Comparison of ENCODE assay signal across 8 mouse cellular contexts in the genomic region with DNA sequence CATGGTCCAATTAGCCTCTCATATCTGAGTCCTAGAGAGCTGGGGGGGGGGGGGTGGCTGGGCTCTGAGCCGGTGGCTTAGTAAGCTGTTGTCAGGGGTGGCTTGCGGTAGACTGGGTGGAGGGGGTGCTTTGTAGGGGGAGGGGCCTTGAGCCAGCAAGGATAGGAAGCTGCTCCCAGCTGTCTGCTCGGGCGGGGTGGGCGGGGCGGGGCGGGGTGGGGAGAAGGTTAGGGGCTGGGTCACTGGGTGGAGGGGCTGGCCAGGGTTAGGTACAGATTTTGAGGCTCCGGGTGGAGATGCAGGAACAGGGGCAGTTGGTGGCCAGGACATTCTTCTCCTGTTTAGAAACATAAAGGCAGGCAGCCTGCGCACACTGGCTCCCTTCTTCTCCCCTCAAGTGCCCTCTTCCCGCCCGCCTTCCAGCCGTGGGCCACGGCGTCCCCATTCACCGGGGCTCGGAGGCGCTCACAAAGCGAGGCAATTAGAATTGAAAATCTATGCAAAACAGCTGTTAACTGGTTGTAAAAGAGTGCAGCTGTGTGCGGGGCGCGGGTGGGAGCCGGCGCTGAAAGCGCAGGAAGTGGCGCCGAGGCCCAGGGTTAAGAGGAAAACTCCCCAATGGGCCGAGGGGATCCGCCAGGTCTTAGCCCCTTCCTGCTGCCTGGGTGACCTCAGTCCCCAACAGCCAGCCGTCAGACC. TPM values are rescaled to one million over a fixed set of nuclear protein-coding genes. Genes with fewer than 3 reads are reported as not detected.
DNase-seq lines count a peak whose midpoint lies in the region; ATAC-seq and TF ChIP-seq lines count a peak whose summit lies in the region.

No protein-coding gene starts in this region.

- H3K4me2 ChIP-seq in lung, postnatal 0 days (replicated peaks; ENCODE audit: low read depth, low read length), result peak overlapping the region; percentile 42
- peak overlapping the region; percentile 40 for H3K4me2 ChIP-seq in embryonic facial prominence, embryonic 11.5 days (ENCODE audit: low read depth, low read length)
- H3K4me2 ChIP-seq in limb, embryonic 11.5 days (ENCODE audit: low read depth, severe bottlenecking), result peak overlapping the region; percentile 41
- peak overlapping the region; percentile 34; the same call in 1 of the 2 replicates for H3K4me2 ChIP-seq in neural tube, embryonic 14.5 days (ENCODE audit: low read depth, low read length)

- 0 out of 2 replicates have a peak, but pooled peaks have one; percentile 8 for ATAC-seq in lung, postnatal 0 days
- no peak for ATAC-seq in embryonic facial prominence, embryonic 11.5 days (replicated peaks; ENCODE audit: insufficient number of reproducible peaks, low FRiP score, low TSS enrichment, low read depth)
- no peak for ATAC-seq in limb, embryonic 11.5 days (ENCODE audit: insufficient number of reproducible peaks, low FRiP score, low TSS enrichment, low read depth)
- ATAC-seq in neural tube, embryonic 14.5 days (ENCODE audit: low read depth), result 0 out of 2 replicates have a peak, but pooled peaks have one; percentile 26
- ATAC-seq in activated CD4-positive, CD25-positive, alpha-beta regulatory T cell, adult 4 months, result no peak

- WGBS in lung, postnatal 0 days, result 7% methylated on average over 22 of the region's 29 CpGs
- WGBS in embryonic facial prominence, embryonic 11.5 days, result under 1% methylated on average over 29 of the region's 29 CpGs
- under 1% methylated on average over 29 of the region's 29 CpGs for WGBS in limb, embryonic 11.5 days
- WGBS in neural tube, embryonic 14.5 days, result 2% methylated on average over 29 of the region's 29 CpGs

- H3K4me1 ChIP-seq in lung, postnatal 0 days (ENCODE audit: insufficient read depth, low read depth, low read length), result peaks cover 29% of the 10 kb centered on the region
- H3K4me1 ChIP-seq in embryonic facial prominence, embryonic 11.5 days (ENCODE audit: control insufficient read depth, insufficient read depth, low read length), result peaks cover 50% of the 10 kb centered on the region
- peaks cover 76% of the 10 kb centered on the region for H3K4me1 ChIP-seq in limb, embryonic 11.5 days (ENCODE audit: control insufficient read depth, insufficient read depth, low read length)
- H3K4me1 ChIP-seq in neural tube, embryonic 14.5 days (ENCODE audit: control insufficient read depth, insufficient read depth, low read length), result peaks cover 77% of the 10 kb centered on the region

- peak overlapping the region; percentile 38; the same call in 1 of the 2 replicates for H3K27ac ChIP-seq in lung, postnatal 0 days (ENCODE audit: low read length)
- H3K27ac ChIP-seq in embryonic facial prominence, embryonic 11.5 days (replicated peaks; ENCODE audit: low read depth, low read length), result peak overlapping the region; percentile 61
- peak overlapping the region; percentile 63 for H3K27ac ChIP-seq in limb, embryonic 11.5 days (replicated peaks; ENCODE audit: low read depth, low read length)
- peak overlapping the region; percentile 66 for H3K27ac ChIP-seq in neural tube, embryonic 14.5 days (ENCODE audit: low read depth, low read length)

- H3K36me3 ChIP-seq in lung, postnatal 0 days (ENCODE audit: insufficient read depth, low read length), result no peaks in the 10 kb centered on the region
- H3K36me3 ChIP-seq in embryonic facial prominence, embryonic 11.5 days (replicated peaks; ENCODE audit: control insufficient read depth, insufficient read depth, low read depth, low read length), result no peaks in the 10 kb centered on the region
- no peaks in the 10 kb centered on the region for H3K36me3 ChIP-seq in limb, embryonic 11.5 days (ENCODE audit: control insufficient read depth, insufficient read depth, low read length)
- no peaks in the 10 kb centered on the region for H3K36me3 ChIP-seq in neural tube, embryonic 14.5 days (ENCODE audit: control insufficient read depth, insufficient read depth, low read length)

- H3K4me3 ChIP-seq in lung, postnatal 0 days (ENCODE audit: low read depth, low read length), result no peak overlapping the region
- H3K4me3 ChIP-seq in embryonic facial prominence, embryonic 11.5 days (ENCODE audit: low read depth, low read length), result peak overlapping the region; percentile 0; the same call in 1 of the 2 replicates
- 0 out of 2 replicates have a peak overlapping the region, but pooled peaks have one; percentile 7 for H3K4me3 ChIP-seq in limb, embryonic 11.5 days (ENCODE audit: low read depth, low read length)
- no peak overlapping the region for H3K4me3 ChIP-seq in neural tube, embryonic 14.5 days (ENCODE audit: low read depth, low read length)

- no peaks in the 10 kb centered on the region for H3K27me3 ChIP-seq in lung, postnatal 0 days (replicated peaks; ENCODE audit: insufficient read depth, low read length)
- H3K27me3 ChIP-seq in embryonic facial prominence, embryonic 11.5 days (ENCODE audit: control insufficient read depth, insufficient read depth, low read length), result peaks cover 3% of the 10 kb centered on the region; the same call in 1 of the 2 replicates
- H3K27me3 ChIP-seq in limb, embryonic 11.5 days (ENCODE audit: control insufficient read depth, insufficient read depth, low read length), result no peaks in the 10 kb centered on the region
- H3K27me3 ChIP-seq in neural tube, embryonic 14.5 days (ENCODE audit: control insufficient read depth, insufficient read depth, low read length), result no peaks in the 10 kb centered on the region

- no peaks in the 10 kb centered on the region for H3K9me3 ChIP-seq in lung, postnatal 0 days (ENCODE audit: low read length)
- H3K9me3 ChIP-seq in embryonic facial prominence, embryonic 11.5 days (replicated peaks; ENCODE audit: control insufficient read depth, low read length), result no peaks in the 10 kb centered on the region
- H3K9me3 ChIP-seq in limb, embryonic 11.5 days (ENCODE audit: control insufficient read depth, low read length), result no peaks in the 10 kb centered on the region
- H3K9me3 ChIP-seq in neural tube, embryonic 14.5 days (ENCODE audit: control insufficient read depth, low read length), result no peaks in the 10 kb centered on the region

- TF ChIP-seq CTCF in lung, postnatal 0 days (IDR thresholded peaks at IDR 0.05), result no peak

- DNase-seq in lung, postnatal 0 days (ENCODE audit: low spot score), result peak; percentile 69
- no peak for DNase-seq in lung, postnatal 25 days (ENCODE audit: low spot score)
- peak; percentile 66 for DNase-seq in embryonic facial prominence, embryonic 11.5 days (ENCODE audit: low spot score)
- peak; percentile 73 for DNase-seq in limb, embryonic 11.5 days (ENCODE audit: low spot score)
- DNase-seq in cerebellum, adult 18-20 months, result no peak
- no peak for DNase-seq in adrenal gland, adult 18-20 months (ENCODE audit: low spot score in 2 of 2)

- H3K9ac ChIP-seq in lung, postnatal 0 days (replicated peaks; ENCODE audit: low read depth), result no peak overlapping the region
- peak overlapping the region; percentile 4; the same call in 1 of the 2 replicates for H3K9ac ChIP-seq in embryonic facial prominence, embryonic 11.5 days (replicated peaks; ENCODE audit: low read length)
- no peak overlapping the region for H3K9ac ChIP-seq in limb, embryonic 11.5 days (ENCODE audit: low read length)
- H3K9ac ChIP-seq in neural tube, embryonic 14.5 days (replicated peaks; ENCODE audit: low read depth, low read length), result peak overlapping the region; percentile 12; the same call in 1 of the 2 replicates

- no peak for TF ChIP-seq EP300 in lung, postnatal 0 days (IDR thresholded peaks at IDR 0.05)

RNA-seq across cellular contexts. Expression of a gene that starts 56.4 kb away (rescaled TPM):
- polyA plus RNA-seq in lung, postnatal 0 days (2015; fragmentation: Nextera tagmentation; extraction: Ambion mirVana), result 10.9 and 13.4 TPM in 2 replicates
- 127 and 132 TPM in 2 replicates for polyA plus RNA-seq in embryonic facial prominence, embryonic 11.5 days (2014; fragmentation: Nextera tagmentation; extraction: Ambion mirVana)
- polyA plus RNA-seq in limb, embryonic 11.5 days (2014; fragmentation: Nextera tagmentation; extraction: Ambion mirVana), result 130 and 132 TPM in 2 replicates
- 10.5 and 13.1 TPM in 2 replicates for polyA plus RNA-seq in neural tube, embryonic 14.5 days (2014; fragmentation: Nextera tagmentation; extraction: Ambion mirVana)
- total RNA-seq in adrenal gland, adult 18-20 months (2021), result 1 to 10 TPM; 4.6 to 5.0 TPM
- polyA plus RNA-seq in activated CD4-positive, CD25-positive, alpha-beta regulatory T cell, adult 4 months (2017; shearing (Covaris generic)), result 10 to 100 TPM; 19.3 to 30.4 TPM

Comparison
In these comparisons a context has a peak if more than half of its experiments do, and no peak if none do; other contexts are left out.
1. DNase-seq: peak in lung, postnatal 0 days (single experiment), embryonic facial prominence, embryonic 11.5 days (single experiment) and limb, embryonic 11.5 days (single experiment); none in lung, postnatal 25 days (single experiment), cerebellum, adult 18-20 months (0 of 2) and adrenal gland, adult 18-20 months (0 of 2).
2. ATAC-seq: peak in lung, postnatal 0 days (single experiment) and neural tube, embryonic 14.5 days (single experiment); none in embryonic facial prominence, embryonic 11.5 days (single experiment), limb, embryonic 11.5 days (single experiment) and activated CD4-positive, CD25-positive, alpha-beta regulatory T cell, adult 4 months (single experiment).
3. H3K4me3 ChIP-seq: peak in embryonic facial prominence, embryonic 11.5 days (single experiment) and limb, embryonic 11.5 days (single experiment); none in lung, postnatal 0 days (single experiment) and neural tube, embryonic 14.5 days (single experiment).
4. H3K9ac ChIP-seq: peak in embryonic facial prominence, embryonic 11.5 days (single experiment) and neural tube, embryonic 14.5 days (single experiment); none in lung, postnatal 0 days (single experiment) and limb, embryonic 11.5 days (single experiment).
5. Peak in every context shown above with its lines, with median percentiles within 50 percentile points of each other: H3K27ac ChIP-seq and H3K4me2 ChIP-seq.